Mouse (Mus musculus): ENCODE measurements around the gene Krtcap3.

Gene Krtcap3

DNA sequence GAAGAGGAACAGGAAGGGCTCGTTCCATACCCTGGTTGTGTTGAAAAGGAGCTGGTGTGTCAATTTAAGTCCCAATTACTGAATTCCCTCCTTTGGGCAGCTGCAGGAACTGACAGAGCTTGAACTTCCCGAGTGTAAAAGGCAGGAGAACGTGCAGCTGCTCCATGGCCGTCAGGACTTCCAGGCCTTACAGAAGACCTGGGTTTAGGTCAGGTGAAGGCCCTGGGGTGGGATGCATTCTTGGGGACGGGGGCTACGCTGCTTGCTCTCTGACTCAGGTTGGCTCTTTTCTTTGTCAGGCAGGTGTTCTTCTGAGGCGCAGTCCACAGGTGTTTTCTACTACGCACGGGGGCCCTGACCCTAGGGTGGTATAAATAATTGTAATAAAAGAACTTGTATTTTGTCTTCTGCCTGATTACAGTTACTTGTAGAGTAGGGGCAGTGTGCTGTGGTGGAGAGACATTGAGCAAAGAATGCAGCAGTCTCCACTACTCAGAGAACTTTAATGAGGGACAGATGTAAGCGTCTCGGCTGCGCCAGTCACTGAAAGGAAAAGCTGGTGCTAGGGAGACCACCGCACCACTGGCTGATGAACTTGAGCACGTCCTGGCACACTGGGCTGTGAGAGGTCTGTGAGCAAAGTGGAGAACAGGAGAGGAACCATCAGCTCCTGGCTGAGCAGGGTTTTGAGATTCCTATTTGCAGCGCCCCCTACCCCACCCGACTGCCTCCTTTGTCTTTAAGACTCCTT is 1.5 kb downstream of the Krtcap3 start:
- in situ Hi-C loops (cut with MboI; ENCODE audit: low sequenced_read_pairs) = no loop called here

DNA sequence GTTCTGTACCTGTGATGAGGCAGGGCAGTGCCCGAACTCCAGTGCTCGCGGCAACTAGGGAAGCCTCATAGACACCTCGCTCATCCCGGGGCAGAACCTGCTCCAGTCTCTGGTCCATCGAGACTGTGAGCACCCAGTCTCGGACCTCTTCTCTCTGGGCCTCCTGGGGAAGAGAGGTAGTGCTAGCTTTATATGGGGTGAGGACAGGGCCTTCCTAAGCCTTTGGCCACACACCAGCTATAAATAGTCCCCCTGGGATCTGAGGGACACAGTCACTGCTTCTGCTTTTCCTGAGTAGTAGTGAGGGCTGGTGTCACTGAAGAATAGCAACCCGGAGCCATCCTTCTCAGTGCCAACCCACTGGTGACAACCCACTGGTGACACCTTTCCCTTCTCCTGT is 2.3 kb downstream of the Krtcap3 start:
- in situ Hi-C loops (cut with MboI; ENCODE audit: low sequenced_read_pairs) = no loop called here

GRCm38 (mm10) chr5:31254452-31254851 is 3.0 kb downstream of the Krtcap3 start:
- in situ Hi-C loops (cut with MboI; ENCODE audit: low sequenced_read_pairs) = no loop called here

DNA sequence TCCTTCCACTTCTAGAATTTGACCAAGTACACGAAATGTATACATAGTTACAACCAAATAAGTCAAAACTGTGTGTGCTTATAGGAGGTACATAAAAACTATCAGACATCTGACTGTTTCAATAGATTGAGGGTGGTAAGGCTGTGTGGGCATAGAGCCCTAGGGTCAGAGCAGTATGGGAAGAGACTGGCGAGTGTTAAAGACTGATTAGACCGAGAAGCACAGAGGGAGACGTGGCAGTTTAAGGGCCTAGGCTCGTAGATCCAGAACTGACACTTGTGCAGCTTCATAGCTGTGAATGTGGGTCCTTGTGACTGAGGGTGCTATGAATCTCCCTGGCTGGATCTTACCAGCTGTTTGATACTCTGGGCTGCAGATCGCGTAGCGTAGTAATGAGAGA is 3.4 kb downstream of the Krtcap3 start:
- in situ Hi-C loops (cut with MboI; ENCODE audit: low sequenced_read_pairs) = no loop called here

DNA sequence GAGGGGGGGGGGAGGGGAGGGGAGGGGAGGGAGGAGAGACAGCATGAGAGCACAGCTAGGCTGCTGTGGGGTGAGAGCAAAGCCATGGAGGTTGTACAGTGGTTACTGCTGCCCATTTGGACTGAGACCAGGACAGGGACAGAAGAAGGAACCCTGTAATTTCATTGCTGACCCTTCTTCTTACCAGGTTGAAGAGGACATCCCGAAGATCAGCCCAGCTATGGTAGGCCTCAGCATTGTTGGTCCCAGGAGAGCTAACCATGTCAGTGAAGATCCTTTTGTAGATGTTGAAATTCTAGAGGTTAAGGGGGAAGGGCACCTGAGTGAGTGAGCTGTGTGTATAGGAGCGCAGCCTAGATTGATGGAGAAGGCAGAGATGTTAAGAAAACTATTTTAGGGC is 3.9 kb downstream of the Krtcap3 start:
- in situ Hi-C loops (cut with MboI; ENCODE audit: low sequenced_read_pairs) = no loop called here

- in situ Hi-C loops (cut with MboI; ENCODE audit: low sequenced_read_pairs) = no loop called here
Observed at GRCm38 (mm10) chr5:31255971-31256370, 4.5 kb downstream of the Krtcap3 start.

DNA sequence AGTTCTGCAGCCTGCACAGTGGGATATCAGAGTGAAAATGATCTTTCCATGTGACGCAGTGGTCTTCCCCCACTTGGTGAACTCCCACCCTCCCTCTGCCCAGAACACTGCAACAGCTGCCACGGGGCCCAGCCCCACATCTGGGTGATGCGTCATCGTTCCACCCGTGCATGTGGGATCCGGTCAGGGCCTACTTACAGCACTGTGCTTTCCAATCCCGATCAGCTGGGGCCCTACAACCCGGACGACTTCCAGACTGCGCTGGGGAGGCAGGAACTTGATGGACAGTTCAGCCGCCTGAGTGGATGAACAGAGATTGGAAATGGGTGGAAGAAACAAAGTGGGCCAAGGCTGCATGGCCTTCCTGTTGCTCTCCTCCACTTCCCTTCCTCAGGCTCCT is 6.1 kb downstream of the Krtcap3 start:
- in situ Hi-C loops (cut with MboI; ENCODE audit: low sequenced_read_pairs) = no loop called here

- in situ Hi-C loops (cut with MboI; ENCODE audit: low sequenced_read_pairs) = no loop called here
Observed at GRCm38 (mm10) chr5:31266101-31266500, 14.6 kb downstream of the Krtcap3 start.

DNA sequence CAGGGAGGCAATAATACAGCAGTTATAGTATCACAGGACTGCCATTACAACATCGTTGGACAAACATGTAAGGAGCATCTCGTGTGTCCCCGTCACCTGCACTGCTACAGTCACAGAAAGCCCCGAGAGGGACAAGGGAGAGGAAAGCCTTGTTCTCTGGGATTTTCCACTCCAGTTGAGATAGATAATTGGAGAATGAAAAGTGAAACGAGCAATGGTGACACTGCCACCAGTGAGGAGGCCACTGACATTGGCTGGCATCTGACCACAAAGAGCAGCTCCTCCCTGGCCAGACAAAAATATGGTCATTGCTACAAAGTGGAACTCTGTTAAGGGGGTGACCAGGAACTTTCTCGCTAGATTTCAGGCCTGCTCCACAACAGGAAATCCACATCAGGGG is 16.2 kb downstream of the Krtcap3 start:
- in situ Hi-C loops (cut with MboI; ENCODE audit: low sequenced_read_pairs) = no loop called here

DNA sequence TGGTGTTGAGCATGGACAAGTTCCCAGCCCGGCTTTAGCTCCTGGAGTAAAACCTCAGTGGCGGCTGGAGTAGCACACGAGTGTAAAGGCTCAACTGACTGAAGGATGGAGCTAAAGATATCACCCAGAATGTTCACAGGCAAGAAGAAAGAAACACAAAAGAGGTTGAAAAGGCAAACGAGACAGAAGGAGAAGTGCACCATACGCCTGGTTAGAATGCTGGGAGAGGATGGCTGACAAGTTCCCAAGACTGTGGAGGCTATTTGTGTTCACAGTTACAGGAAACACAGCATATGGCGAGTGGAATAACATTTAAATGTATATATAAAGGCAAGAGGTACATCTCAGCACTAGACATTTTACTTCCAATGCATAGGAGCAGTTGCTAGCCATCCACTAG is 21.5 kb downstream of the Krtcap3 start:
- in situ Hi-C loops (cut with MboI; ENCODE audit: low sequenced_read_pairs) = no loop called here

DNA sequence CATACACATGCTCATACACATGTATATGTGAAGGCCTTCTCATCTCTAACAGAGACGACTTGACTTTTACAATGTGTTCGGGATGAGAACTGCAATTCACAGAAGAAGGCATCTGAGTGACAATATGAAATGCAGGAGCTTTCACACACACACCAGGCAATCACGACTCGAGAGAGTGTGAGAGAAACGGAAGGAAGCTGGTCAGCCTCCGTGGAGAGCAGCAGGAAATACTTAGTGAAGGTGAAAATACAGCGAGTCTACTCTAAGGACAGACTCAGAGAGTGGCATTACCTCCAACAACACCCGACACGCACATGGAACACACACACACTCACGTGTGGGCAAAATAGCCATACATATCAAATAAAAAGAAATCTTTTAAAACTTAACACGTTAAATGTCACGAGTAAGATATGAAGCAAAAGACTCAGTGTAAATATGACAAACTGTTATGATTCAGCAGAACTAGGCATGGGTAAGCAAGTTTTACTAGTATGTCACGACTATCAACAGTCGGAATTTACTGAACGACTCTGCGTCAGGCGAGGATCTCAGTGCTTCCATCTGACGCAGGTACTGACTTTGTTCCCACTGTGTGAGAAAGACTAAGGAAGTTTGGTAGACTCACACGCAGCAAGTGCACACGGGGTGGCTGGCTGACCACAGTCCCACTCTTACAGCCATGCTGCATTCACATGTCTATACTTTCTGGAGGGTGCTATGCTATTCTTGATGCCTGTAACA is 27.9 kb downstream of the Krtcap3 start:
- in situ Hi-C loops (cut with MboI; ENCODE audit: low sequenced_read_pairs) = no loop called here

DNA sequence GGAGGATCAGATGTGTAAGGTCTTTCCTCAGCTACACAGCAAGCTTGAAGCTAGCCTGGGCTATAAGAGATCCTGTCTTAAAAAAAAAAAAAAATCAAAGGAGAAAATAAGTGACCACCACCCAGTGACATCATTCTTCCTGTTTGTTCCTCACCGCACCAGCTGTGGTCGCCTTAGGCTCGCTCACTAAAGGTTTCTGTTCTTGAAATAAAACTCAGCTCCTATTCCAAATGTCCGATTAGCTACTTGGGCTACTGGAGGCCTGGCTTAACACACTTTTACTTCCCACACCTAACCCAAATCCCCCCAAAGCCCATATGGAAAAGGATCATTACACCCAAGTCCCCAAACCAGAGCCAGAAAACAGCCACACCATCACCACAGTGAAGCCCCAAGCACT is 36.7 kb downstream of the Krtcap3 start:
- in situ Hi-C loops (cut with MboI; ENCODE audit: low sequenced_read_pairs) = no loop called here

DNA sequence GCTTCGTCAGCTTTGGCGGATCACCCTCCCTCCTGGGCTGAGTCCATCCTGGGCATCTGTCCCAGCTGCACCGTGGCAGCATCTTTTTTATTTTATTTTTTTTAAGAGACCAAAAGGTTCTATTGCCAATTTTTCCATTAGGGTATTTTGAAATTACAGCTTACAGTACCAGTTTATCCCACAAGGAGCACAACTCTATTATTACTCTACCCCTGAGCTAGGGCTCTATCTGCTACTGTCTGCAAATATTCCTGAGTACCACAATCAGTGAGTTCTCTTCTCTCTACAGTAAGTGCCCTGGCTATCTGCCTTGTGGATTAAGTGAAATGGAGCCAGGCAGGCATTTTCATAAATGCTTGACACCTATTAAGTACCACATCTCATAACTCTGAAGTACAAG is 37.2 kb downstream of the Krtcap3 start:
- in situ Hi-C loops (cut with MboI; ENCODE audit: low sequenced_read_pairs) = no loop called here

- in situ Hi-C loops (cut with MboI; ENCODE audit: low sequenced_read_pairs) = no loop called here
Observed at GRCm38 (mm10) chr5:31289626-31290230, 38.2 kb downstream of the Krtcap3 start.

- in situ Hi-C loops (cut with MboI; ENCODE audit: low sequenced_read_pairs) = no loop called here
Observed at GRCm38 (mm10) chr5:31290521-31291360, 39.2 kb downstream of the Krtcap3 start, which contains the start of gene Ift172. TSS of gene Ift172 (minus strand) at chr5:31291116.

DNA sequence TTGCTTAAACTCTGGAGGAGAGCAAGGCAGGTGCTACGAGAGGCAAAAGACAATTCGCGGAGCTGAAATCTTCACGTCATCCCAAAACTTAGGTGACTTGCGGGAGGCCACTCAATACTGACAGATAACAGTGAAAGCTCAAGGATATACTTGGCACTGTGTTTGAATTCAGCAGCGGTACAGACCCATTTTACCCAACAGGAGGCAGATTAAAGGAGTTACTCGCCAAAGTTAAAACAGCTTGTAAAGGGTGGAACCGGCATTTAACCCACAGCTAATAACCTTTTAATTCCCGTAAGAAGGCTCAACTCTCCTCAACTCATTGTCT is 39.8 kb downstream of the Krtcap3 start:
- in situ Hi-C loops (cut with MboI; ENCODE audit: low sequenced_read_pairs) = no loop called here

GRCm38 (mm10) chr5:31294964-31295605 is 43.6 kb downstream of the Krtcap3 start:
- in situ Hi-C loops (cut with MboI; ENCODE audit: low sequenced_read_pairs) = no loop called here

GRCm38 (mm10) chr5:31295606-31296141 is 44.2 kb downstream of the Krtcap3 start, which contains the start of gene Fndc4:
TSS of gene Fndc4 (minus strand) at chr5:31296080.
- in situ Hi-C loops (cut with MboI; ENCODE audit: low sequenced_read_pairs) = no loop called here

DNA sequence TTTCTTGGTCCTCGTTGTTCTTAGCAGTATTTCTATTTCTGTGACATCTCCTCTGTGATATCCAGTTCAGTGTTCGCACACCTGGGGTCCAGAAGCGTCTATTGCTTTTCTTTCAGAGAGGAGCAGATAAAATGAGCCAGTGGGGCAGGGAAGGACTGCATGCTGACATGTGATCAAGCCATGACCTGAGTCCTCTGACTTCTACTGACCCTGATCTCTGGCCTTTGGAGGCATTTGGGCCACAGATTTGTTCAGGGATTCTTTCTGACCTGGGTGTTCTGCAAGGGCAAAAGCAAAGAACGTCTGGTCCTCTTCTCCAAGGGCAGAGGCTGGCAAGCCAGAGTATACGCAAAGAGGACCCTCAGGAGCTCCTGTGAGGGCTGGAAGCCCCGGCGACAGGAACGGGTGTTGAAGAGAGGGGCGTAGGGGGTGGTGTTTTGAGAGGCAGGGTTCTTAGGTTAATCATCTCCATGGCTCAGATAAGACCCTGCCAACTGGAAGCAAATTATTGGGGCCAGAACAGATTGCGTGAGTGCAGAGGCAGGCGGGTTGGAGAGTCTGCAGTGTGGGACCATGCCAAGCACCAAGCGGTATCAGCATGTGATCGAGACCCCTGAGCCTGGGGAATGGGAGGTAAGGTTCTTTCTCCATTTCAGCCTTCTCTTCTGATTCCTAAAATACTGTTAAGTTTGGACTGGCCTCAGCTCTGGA is 45.7 kb downstream of the Krtcap3 start, which contains the start of gene Gckr:
Gckr (plus strand) TSS at position 397 of the 711 bp plus-strand sequence.
- in situ Hi-C loops (cut with MboI; ENCODE audit: low sequenced_read_pairs) = no loop called here

DNA sequence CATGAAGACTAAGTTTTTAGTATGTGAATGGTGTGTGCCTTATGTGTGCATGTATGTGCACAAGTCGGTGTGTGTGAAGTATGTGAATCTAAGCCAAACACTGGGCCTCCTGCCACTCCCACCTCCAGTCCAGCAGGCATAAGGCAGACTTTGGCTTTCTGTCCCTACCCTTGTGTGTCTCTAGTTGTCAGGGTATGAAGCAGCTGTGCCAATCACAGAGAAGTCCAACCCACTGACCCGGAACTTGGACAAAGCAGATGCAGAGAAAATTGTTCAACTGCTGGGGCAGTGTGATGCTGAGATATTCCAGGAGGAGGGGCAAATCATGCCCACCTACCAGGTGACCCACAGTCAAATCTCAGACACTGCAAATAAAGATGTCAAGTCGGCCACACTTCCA is 46.5 kb downstream of the Krtcap3 start:
- in situ Hi-C loops (cut with MboI; ENCODE audit: low sequenced_read_pairs) = no loop called here

Measured in CH12F3 (cell line).